Mouse (Mus musculus) CH12.LX (cell line): ENCODE measurements around the gene Fn1. TPM values are rescaled to one million over a fixed set of nuclear protein-coding genes. Genes with fewer than 3 reads are reported as not detected.

Experiments
- DNase-seq: peaks from one replicate; pipeline ENCODE4 v3.0.0-alpha.2; 2013; ENCODE audit errors: extremely low read depth
- H3K27ac ChIP-seq: 2 replicates; pipeline ENCODE4 v1.5.1; 2012; ENCODE audit warnings: low read depth, mild to moderate bottlenecking, control low read depth, moderate library complexity; ENCODE audit not compliant: insufficient read depth
- H3K27me3 ChIP-seq: replicated peaks from 2 replicates; pipeline ENCODE3; 2012; ENCODE audit warnings: inconsistent platforms
- H3K36me3 ChIP-seq, 2 experiments: replicated peaks in 1 of 2; 2 replicates each; pipeline versions ENCODE3 to v1.6.1; 2012; ENCODE audit warnings: inconsistent platforms in 1 of 2, low read length in 1 of 2, mild to moderate bottlenecking in 1 of 2, mixed read lengths in 1 of 2, moderate library complexity in 1 of 2; ENCODE audit not compliant: control insufficient read depth in 1 of 2, insufficient read depth in 1 of 2
- H3K4me1 ChIP-seq, 2 experiments: 2 replicates each; pipeline ENCODE4 v1.6.1; 2012; ENCODE audit warnings: inconsistent platforms in 1 of 2, moderate library complexity in 1 of 2; ENCODE audit not compliant: insufficient read depth in 2 of 2, control insufficient read depth in 1 of 2
- H3K4me2 ChIP-seq: 2 replicates; pipeline ENCODE4 v1.6.1; 2012; ENCODE audit warnings: low read depth, mild to moderate bottlenecking, control low read depth; ENCODE audit not compliant: poor library complexity, insufficient read depth, severe bottlenecking
- H3K4me3 ChIP-seq, 3 experiments: fragments of 150-350 bp in 1 of 3; sonication (generic) in 1 of 3; replicated peaks in 1 of 3; 2 replicates each; pipeline versions ENCODE3 to v1.5.1; 2011 to 2012; ENCODE audit warnings: low read depth in 2 of 3, low read length in 2 of 3, mild to moderate bottlenecking in 2 of 3, moderate library complexity in 2 of 3, control low read depth in 1 of 3, improper control_type of control experiment in 1 of 3, inconsistent platforms in 1 of 3, mixed read lengths in 1 of 3; ENCODE audit not compliant: poor library complexity in 1 of 3
- H3K79me2 ChIP-seq: replicated peaks from 2 replicates; pipeline ENCODE4 v1.6.1; 2012; ENCODE audit warnings: mild to moderate bottlenecking, moderate library complexity; ENCODE audit not compliant: control insufficient read depth, poor library complexity, insufficient read depth, severe bottlenecking; ENCODE audit errors: extremely low read depth
- H3K9ac ChIP-seq: 2 replicates; pipeline ENCODE4 v1.6.1; 2012; ENCODE audit warnings: low read depth, mild to moderate bottlenecking, control low read depth, moderate library complexity; ENCODE audit not compliant: insufficient read depth
- H3K9me3 ChIP-seq: replicated peaks from 2 replicates; pipeline ENCODE3; 2012; ENCODE audit warnings: low read length, inconsistent platforms, mixed read lengths
- CHD1 ChIP-seq: IDR thresholded peaks from 2 replicates; pipeline ENCODE4 v1.6.1; 2012; ENCODE audit warnings: low read depth, low read length, improper control_type of control experiment, inconsistent platforms
- E2F4 ChIP-seq: IDR thresholded peaks from 2 replicates; pipeline ENCODE4 v1.6.1; 2011; ENCODE audit warnings: low read depth, low read length, improper control_type of control experiment; ENCODE audit not compliant: insufficient replicate concordance
- ELF1 ChIP-seq: IDR thresholded peaks from 2 replicates; pipeline ENCODE4 v1.6.1; 2014; ENCODE audit warnings: low read depth, mild to moderate bottlenecking, inconsistent platforms, low read length, improper control_type of control experiment
- EP300 ChIP-seq: IDR thresholded peaks from 2 replicates; pipeline ENCODE4 v1.6.1; 2011; ENCODE audit warnings: low read length, improper control_type of control experiment
- ETS1 ChIP-seq: conservative IDR thresholded peaks from 2 replicates; pipeline ENCODE4 v1.6.1; 2012; ENCODE audit warnings: low read depth, mild to moderate bottlenecking, inconsistent platforms, low read length, improper control_type of control experiment, moderate library complexity
- HCFC1 ChIP-seq: IDR thresholded peaks from 2 replicates; pipeline ENCODE4 v1.6.1; 2012; ENCODE audit warnings: low read depth, mild to moderate bottlenecking, inconsistent platforms, low read length, improper control_type of control experiment
- MAFK ChIP-seq: IDR thresholded peaks from 2 replicates; pipeline ENCODE4 v1.6.1; 2011; ENCODE audit warnings: low read length, improper control_type of control experiment; ENCODE audit not compliant: insufficient replicate concordance
- MAX ChIP-seq: IDR thresholded peaks from 2 replicates; pipeline ENCODE4 v1.6.1; 2011; ENCODE audit warnings: low read length, improper control_type of control experiment
- MAZ ChIP-seq: IDR thresholded peaks from 2 replicates; pipeline ENCODE4 v1.6.1; 2012; ENCODE audit warnings: low read depth, mild to moderate bottlenecking, inconsistent platforms, low read length, improper control_type of control experiment, moderate library complexity
- MEF2A ChIP-seq: IDR thresholded peaks from 2 replicates; pipeline ENCODE4 v1.6.1; 2014; ENCODE audit warnings: low read depth, mild to moderate bottlenecking, inconsistent platforms, low read length, improper control_type of control experiment, borderline replicate concordance
- MXI1 ChIP-seq: IDR thresholded peaks from 2 replicates; pipeline ENCODE4 v1.6.1; 2011; ENCODE audit warnings: mild to moderate bottlenecking, low read depth, low read length, improper control_type of control experiment
- PAX5 ChIP-seq: IDR thresholded peaks from 2 replicates; pipeline ENCODE4 v1.6.1; 2012; ENCODE audit warnings: low read length, inconsistent platforms, mixed read lengths
- POLR2AphosphoS2 ChIP-seq: IDR thresholded peaks from 2 replicates; pipeline ENCODE4 v1.6.1; 2011; ENCODE audit warnings: low read depth, low read length, improper control_type of control experiment
- RCOR1 ChIP-seq: conservative IDR thresholded peaks from 2 replicates; pipeline ENCODE4 v1.6.1; 2012; ENCODE audit warnings: low read depth, mild to moderate bottlenecking, inconsistent platforms, low read length, improper control_type of control experiment
- SIN3A ChIP-seq: IDR thresholded peaks from 2 replicates; pipeline ENCODE4 v1.6.1; 2012; ENCODE audit warnings: low read length, improper control_type of control experiment, inconsistent platforms
- TBP ChIP-seq: conservative IDR thresholded peaks from 2 replicates; pipeline ENCODE4 v1.6.1; 2011; ENCODE audit warnings: low read depth, low read length, improper control_type of control experiment
- UBTF ChIP-seq: IDR thresholded peaks from 2 replicates; pipeline ENCODE4 v1.6.1; 2012; ENCODE audit warnings: low read depth, mild to moderate bottlenecking, inconsistent platforms, low read length, improper control_type of control experiment, moderate library complexity
- USF1 ChIP-seq: IDR thresholded peaks from 2 replicates; pipeline ENCODE4 v1.6.1; 2014; ENCODE audit warnings: low read depth, mild to moderate bottlenecking, inconsistent platforms, low read length, improper control_type of control experiment
- ZKSCAN1 ChIP-seq: IDR thresholded peaks from 2 replicates; pipeline ENCODE4 v1.6.1; 2012; ENCODE audit warnings: low read depth, inconsistent platforms, low read length, improper control_type of control experiment, borderline replicate concordance
- ZNF384 ChIP-seq: IDR thresholded peaks from 2 replicates; pipeline ENCODE4 v1.6.1; 2012; ENCODE audit warnings: low read depth, low read length, improper control_type of control experiment, inconsistent platforms
- dilution Hi-C: fragments of 300-500 bp; cut with MboI; formaldehyde crosslinking; loops from 2 replicates; pipeline ENCODE4 v1.14.3; 2020; ENCODE audit warnings: low sequenced_read_pairs; ENCODE audit not compliant: extremely low pct_unique_long_range_greater_than_20kb, extremely low pct_ligation_motif_present
- in situ Hi-C: fragments of 300-500 bp; cut with MboI; formaldehyde crosslinking; loops from 3 replicates; pipeline ENCODE4 v1.14.3; 2019; ENCODE audit warnings: low sequenced_read_pairs, low pct_ligation_motif_present, low pct_unique_long_range_greater_than_20kb, mixed read lengths
- polyA plus RNA-seq: library from polyadenylated mRNA; unstranded; fragments of >175 nt; gene quantifications from 2 replicates; pipeline ENCODE4 v1.2.1, GENCODE M21; 2012; ENCODE audit warnings: low read depth; ENCODE audit not compliant: insufficient read length
- total RNA-seq, 2 experiments: library from RNA; depleted of rRNA; stranded (reverse); fragments of 300-350 nt in 1 of 2; fragments of >200 nt in 1 of 2; gene quantifications; 2 replicates each; pipeline ENCODE4 v1.2.3; 2012 to 2014

Fn1 gene
- total and polyA plus RNA-seq, 3 experiments: 0.17 to 0.20 TPM; not detected in 1

- peak; percentile 67; the same call in 1 of the 2 replicates for TF ChIP-seq MAZ
- TF ChIP-seq ELF1: peak; percentile 88
- peak; percentile 57 for TF ChIP-seq HCFC1
- TF ChIP-seq SIN3A: peak; percentile 94
- TF ChIP-seq MAFK: no peak
These were observed 96.0 kb downstream of the Fn1 start, which contains the start of gene Atic (continued) for GRCm38 (mm10) chr1:71556688-71557612.

DNA sequence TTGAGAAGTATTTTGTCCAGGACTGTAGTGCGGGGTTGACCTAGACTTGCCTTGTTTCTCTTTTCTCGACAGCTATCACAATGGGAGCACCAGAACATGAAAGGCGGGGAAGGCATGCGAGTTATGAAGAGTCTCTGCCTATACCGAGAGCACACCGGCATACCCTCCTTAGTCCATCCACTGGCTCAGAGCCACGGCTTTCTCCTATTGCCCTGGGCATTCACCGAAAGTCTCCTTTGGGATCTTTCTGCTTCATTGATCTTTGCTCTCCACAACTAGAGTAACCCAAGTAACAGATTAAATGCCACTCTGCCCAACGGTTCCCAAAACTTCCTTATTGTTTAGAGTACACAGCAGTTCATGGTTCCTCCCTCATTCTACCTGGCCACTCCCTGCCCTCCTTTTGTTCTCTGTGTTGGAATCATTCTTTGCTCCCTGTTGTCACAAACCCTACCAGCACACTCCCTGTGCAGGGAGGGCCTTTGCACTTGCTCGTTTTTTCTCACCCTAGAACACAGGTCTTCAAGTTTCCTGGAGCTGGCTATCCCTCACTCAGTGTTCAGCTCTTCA is 102.3 kb downstream of the Fn1 start:
- dilution Hi-C loops (no loop called here), in situ Hi-C loops (no loop called here)
- Histone ChIP-seq H3K4me2 (no peak overlapping the region), H3K27me3 (no peaks in the 10 kb centered on the region), H3K4me1 (no peaks in the 10 kb centered on the region), H3K4me3 (no peak overlapping the region), H3K9ac (no peak overlapping the region), H3K36me3 (no peaks in the 10 kb centered on the region), H3K9me3 (no peaks in the 10 kb centered on the region), H3K27ac (no peak overlapping the region), H3K79me2 (no peaks in the 10 kb centered on the region)
- no peak for DNase-seq
- TF ChIP-seq SIN3A: no peak
- no peak for TF ChIP-seq EP300
- no peak for TF ChIP-seq USF1
- no peak for TF ChIP-seq PAX5
- TF ChIP-seq MAFK: no peak
- no peak for TF ChIP-seq RCOR1
- no peak for TF ChIP-seq UBTF
- no peak for TF ChIP-seq TBP
- TF ChIP-seq POLR2AphosphoS2: no peak
- no peak for TF ChIP-seq ETS1
- no peak for TF ChIP-seq ELF1
- TF ChIP-seq ZKSCAN1: no peak
- no peak for TF ChIP-seq E2F4
- TF ChIP-seq CHD1: no peak
- no peak for TF ChIP-seq HCFC1
- no peak for TF ChIP-seq MAX
- TF ChIP-seq MEF2A: no peak
- TF ChIP-seq MXI1: no peak
- no peak for TF ChIP-seq ZNF384
